Mouse (Mus musculus) liver, embryonic 12.5 days (tissue): ENCODE measurements around the gene Specc1. TPM values are rescaled to one million over a fixed set of nuclear protein-coding genes. Genes with fewer than 3 reads are reported as not detected.

Source experiments
- ATAC-seq: fragments of 200-750 bp; cut with Nextera tagmentation; 2 replicates; pipeline ENCODE4 v1.8.0; 2017; ENCODE audit warnings: moderate number of reproducible peaks, mild to moderate bottlenecking, moderate library complexity
- H3K27ac ChIP-seq: fragments of 300-500 bp; sonication (generic); 2 replicates; pipeline ENCODE4 v1.5.1; 2016; ENCODE audit warnings: mild to moderate bottlenecking
- H3K27me3 ChIP-seq: fragments of 300-500 bp; sonication (generic); replicated peaks from 2 replicates; pipeline ENCODE4 v1.6.1; 2016; ENCODE audit warnings: mild to moderate bottlenecking, moderate library complexity
- H3K36me3 ChIP-seq: fragments of 300-500 bp; sonication (generic); 2 replicates; pipeline ENCODE4 v1.6.1; 2016; ENCODE audit warnings: mild to moderate bottlenecking, moderate library complexity
- H3K4me1 ChIP-seq: fragments of 300-500 bp; sonication (generic); 2 replicates; pipeline ENCODE4 v1.6.1; 2016
- H3K4me2 ChIP-seq: fragments of 300-500 bp; sonication (generic); 2 replicates; pipeline ENCODE4 v1.6.1; 2016; ENCODE audit warnings: mild to moderate bottlenecking, moderate library complexity
- H3K4me3 ChIP-seq: fragments of 300-500 bp; sonication (generic); 2 replicates; pipeline ENCODE4 v1.5.1; 2016; ENCODE audit warnings: mild to moderate bottlenecking, moderate library complexity
- H3K9ac ChIP-seq: fragments of 300-500 bp; sonication (generic); 2 replicates; pipeline ENCODE4 v1.6.1; 2016; ENCODE audit warnings: mild to moderate bottlenecking, moderate library complexity
- H3K9me3 ChIP-seq: fragments of 300-500 bp; sonication (generic); replicated peaks from 2 replicates; pipeline ENCODE4 v1.6.1; 2016; ENCODE audit warnings: mild to moderate bottlenecking, moderate library complexity
- WGBS: fragments of 180-500 bp; shearing (Covaris S2); methylation state at CpG from one replicate; pipeline ENCODE4 v1.1.7; 2016; ENCODE audit not compliant: insufficient replicate concordance; 5-methylcytosine and 5-hydroxymethylcytosine counted together
- polyA plus RNA-seq: library from polyadenylated mRNA; unstranded; fragments of >200 nt; fragmentation: Nextera tagmentation; extraction: Ambion mirVana; gene quantifications from 2 replicates; pipeline ENCODE4 v1.2.1, GENCODE M21; 2016

Specc1 gene
- polyA plus RNA-seq, 1 experiment from 2014 or later, result 36.4 TPM

- Histone ChIP-seq H3K36me3 (no peaks in the 10 kb centered on the region), H3K9ac (no peak overlapping the region), H3K4me3 (no peak overlapping the region), H3K9me3 (0 out of 2 replicates have a peak, but pooled peaks cover 4% of the 10 kb centered on the region), H3K4me2 (no peak overlapping the region), H3K27ac (no peak overlapping the region), H3K4me1 (peaks cover 19% of the 10 kb centered on the region), H3K27me3 (peaks cover 45% of the 10 kb centered on the region)
- WGBS, result 69% methylated on average over 4 of the region's 4 CpGs
- ATAC-seq, result no peak
Observed at GRCm38 (mm10) chr11:62244471-62244870, 287.9 kb downstream of the Specc1 start.

GRCm38 (mm10) chr11:62247759-62248400 is 291.3 kb downstream of the Specc1 start:
- H3K4me3 ChIP-seq, result peak overlapping the region; percentile 65
- no peak overlapping the region for H3K27ac ChIP-seq
- 27% methylated on average over 18 of the region's 18 CpGs for WGBS
- H3K4me1 ChIP-seq, result peaks cover 29% of the 10 kb centered on the region
- H3K9me3 ChIP-seq, result 0 out of 2 replicates have a peak, but pooled peaks cover 4% of the 10 kb centered on the region
- H3K4me2 ChIP-seq, result peak overlapping the region; percentile 99
- no peaks in the 10 kb centered on the region for H3K36me3 ChIP-seq
- H3K9ac ChIP-seq, result peak overlapping the region; percentile 40
- H3K27me3 ChIP-seq, result peaks cover 69% of the 10 kb centered on the region
- no peak for ATAC-seq

GRCm38 (mm10) chr11:62248401-62249244 is 292.1 kb downstream of the Specc1 start, which contains the start of gene Adora2b:
TSS of gene Adora2b (plus strand) at chr11:62248984.
- peak; percentile 84 for ATAC-seq
- Histone ChIP-seq H3K27me3 (peaks cover 77% of the 10 kb centered on the region), H3K27ac (no peak within 1 kb of the TSS), H3K4me2 (peak within 1 kb of the TSS; percentile 99), H3K36me3 (no peaks in the 10 kb centered on the region), H3K4me3 (peak within 1 kb of the TSS; percentile 65), H3K9me3 (0 out of 2 replicates have a peak, but pooled peaks cover 4% of the 10 kb centered on the region), H3K4me1 (peaks cover 29% of the 10 kb centered on the region), H3K9ac (peak within 1 kb of the TSS; percentile 40)
- WGBS, result under 1% methylated on average over 69 of the region's 69 CpGs

- H3K9me3 ChIP-seq, result 0 out of 2 replicates have a peak, but pooled peaks cover 4% of the 10 kb centered on the region
- 8% methylated on average over 35 of the region's 35 CpGs for WGBS
Observed at GRCm38 (mm10) chr11:62249266-62250037, 292.9 kb downstream of the Specc1 start.

GRCm38 (mm10) chr11:62251047-62251446 is 294.5 kb downstream of the Specc1 start:
- H3K4me2 ChIP-seq, result 0 out of 2 replicates have a peak overlapping the region, but pooled peaks have one; percentile 18
- H3K4me3 ChIP-seq, result no peak overlapping the region
- peaks cover 81% of the 10 kb centered on the region for H3K27me3 ChIP-seq
- no peak overlapping the region for H3K9ac ChIP-seq
- H3K9me3 ChIP-seq, result no peaks in the 10 kb centered on the region
- no peak for ATAC-seq
- 27% methylated on average over 11 of the region's 11 CpGs for WGBS
- peaks cover 29% of the 10 kb centered on the region for H3K4me1 ChIP-seq
- no peak overlapping the region for H3K27ac ChIP-seq
- H3K36me3 ChIP-seq, result no peaks in the 10 kb centered on the region

More at GRCm38 (mm10) chr11:62249266-62250037, 292.9 kb downstream of the Specc1 start:
- peaks cover 29% of the 10 kb centered on the region for H3K4me1 ChIP-seq
- H3K4me2 ChIP-seq, result peak overlapping the region; percentile 99
- H3K36me3 ChIP-seq, result no peaks in the 10 kb centered on the region
- H3K9ac ChIP-seq, result peak overlapping the region; percentile 40
- no peak overlapping the region for H3K27ac ChIP-seq
- 0 out of 2 replicates have a peak, but pooled peaks have one; percentile 10 for ATAC-seq
- H3K4me3 ChIP-seq, result peak overlapping the region; percentile 65
- peaks cover 82% of the 10 kb centered on the region for H3K27me3 ChIP-seq

- Histone ChIP-seq H3K36me3 (no peaks in the 10 kb centered on the region), H3K27ac (no peak overlapping the region), H3K9me3 (no peaks in the 10 kb centered on the region), H3K9ac (no peak overlapping the region), H3K4me2 (no peak overlapping the region), H3K4me1 (peaks cover 24% of the 10 kb centered on the region), H3K4me3 (no peak overlapping the region), H3K27me3 (peaks cover 82% of the 10 kb centered on the region)
- ATAC-seq, result no peak
- 57% methylated on average over 5 of the region's 5 CpGs for WGBS
Observed at GRCm38 (mm10) chr11:62253380-62253779, 296.8 kb downstream of the Specc1 start.

GRCm38 (mm10) chr11:62259214-62259613 is 302.7 kb downstream of the Specc1 start:
- H3K4me3 ChIP-seq, result no peak overlapping the region
- H3K4me1 ChIP-seq, result 0 out of 2 replicates have a peak, but pooled peaks cover 3% of the 10 kb centered on the region
- no peaks in the 10 kb centered on the region for H3K9me3 ChIP-seq
- no peaks in the 10 kb centered on the region for H3K36me3 ChIP-seq
- H3K27me3 ChIP-seq, result peaks cover 69% of the 10 kb centered on the region
- no peak overlapping the region for H3K27ac ChIP-seq
- no peak overlapping the region for H3K4me2 ChIP-seq
- no peak for ATAC-seq
- 44% methylated on average over 5 of the region's 5 CpGs for WGBS
- no peak overlapping the region for H3K9ac ChIP-seq

GRCm38 (mm10) chr11:62263599-62263998 is 307.0 kb downstream of the Specc1 start:
- Histone ChIP-seq H3K4me3 (no peak overlapping the region), H3K9me3 (no peaks in the 10 kb centered on the region), H3K27me3 (peaks cover 53% of the 10 kb centered on the region), H3K27ac (no peak overlapping the region), H3K9ac (no peak overlapping the region), H3K4me1 (0 out of 2 replicates have a peak, but pooled peaks cover 3% of the 10 kb centered on the region), H3K36me3 (no peaks in the 10 kb centered on the region), H3K4me2 (no peak overlapping the region)
- ATAC-seq, result no peak
- 69% methylated on average over 7 of the region's 7 CpGs for WGBS

GRCm38 (mm10) chr11:62264018-62264417 is 307.5 kb downstream of the Specc1 start:
- Histone ChIP-seq H3K27me3 (peaks cover 50% of the 10 kb centered on the region), H3K9ac (no peak overlapping the region), H3K27ac (no peak overlapping the region), H3K36me3 (no peaks in the 10 kb centered on the region), H3K4me3 (no peak overlapping the region), H3K9me3 (no peaks in the 10 kb centered on the region), H3K4me2 (no peak overlapping the region), H3K4me1 (0 out of 2 replicates have a peak, but pooled peaks cover 3% of the 10 kb centered on the region)
- WGBS, result 39% methylated on average over 7 of the region's 7 CpGs
- no peak for ATAC-seq

GRCm38 (mm10) chr11:62265642-62266041 is 309.1 kb downstream of the Specc1 start:
- no peak for ATAC-seq
- no peak overlapping the region for H3K9ac ChIP-seq
- H3K27me3 ChIP-seq, result peaks cover 35% of the 10 kb centered on the region
- no peak overlapping the region for H3K4me2 ChIP-seq
- no peak overlapping the region for H3K27ac ChIP-seq
- H3K36me3 ChIP-seq, result no peaks in the 10 kb centered on the region
- H3K9me3 ChIP-seq, result no peaks in the 10 kb centered on the region
- WGBS, result 83% methylated on average over 7 of the region's 7 CpGs
- no peak overlapping the region for H3K4me3 ChIP-seq
- H3K4me1 ChIP-seq, result 0 out of 2 replicates have a peak, but pooled peaks cover 2% of the 10 kb centered on the region

GRCm38 (mm10) chr11:62266466-62267214 is 310.1 kb downstream of the Specc1 start:
- Histone ChIP-seq H3K27me3 (peaks cover 25% of the 10 kb centered on the region), H3K4me1 (no peaks in the 10 kb centered on the region), H3K9me3 (no peaks in the 10 kb centered on the region), H3K4me3 (no peak overlapping the region), H3K4me2 (no peak overlapping the region), H3K9ac (no peak overlapping the region), H3K36me3 (no peaks in the 10 kb centered on the region), H3K27ac (no peak overlapping the region)
- ATAC-seq, result no peak
- 60% methylated on average over 17 of the region's 17 CpGs for WGBS
